Mouse (Mus musculus) ES-Bruce4 (cell line): ENCODE measurements at regions not wholly inside any gene's neighbourhood (a gene's known extent, or its start where the extent isn't known, plus 50 kb on each side); places are given as distances from the start of the nearest gene placed in this dataset.

Experiments used
- CTCF ChIP-seq: IDR thresholded peaks from one replicate; pipeline ENCODE4 v1.8.1; 2011; ENCODE audit warnings: low read depth, low read length
- POLR2A ChIP-seq: IDR thresholded peaks from one replicate; pipeline ENCODE4 v1.8.1; 2011; ENCODE audit warnings: low read length; ENCODE audit not compliant: insufficient read depth

DNA sequence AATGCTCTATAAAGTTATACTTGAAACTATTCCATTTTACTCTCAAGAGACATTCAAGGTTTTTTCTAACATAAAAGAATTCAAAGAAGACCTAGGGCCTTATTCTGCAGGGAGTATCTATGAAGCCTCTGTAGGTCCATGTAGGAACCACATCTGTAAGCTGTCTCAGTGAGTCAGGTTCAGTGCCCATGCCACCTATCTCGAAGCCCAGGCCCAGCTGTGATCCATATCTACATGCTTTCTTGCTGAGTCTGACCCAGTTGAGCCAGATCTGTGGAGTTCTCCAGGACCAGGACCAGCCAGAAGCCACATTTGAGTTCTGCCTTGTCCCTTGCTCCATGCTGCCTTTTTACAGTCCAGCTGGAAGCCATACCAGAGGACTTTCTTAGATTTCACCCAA is 142.2 kb upstream of the Bmp4 start:
- TF ChIP-seq POLR2A, result no peak
- no peak for TF ChIP-seq CTCF
